Mouse (Mus musculus): ENCODE measurements at regions not wholly inside any gene's neighbourhood (a gene's known extent, or its start where the extent isn't known, plus 50 kb on each side); places are given as distances from the start of the nearest gene placed in this dataset.
A peak's percentile ranks its signal among the peaks of the same experiment; 100 is the strongest.

- Histone ChIP-seq H3K4me1 (ENCODE audit: insufficient read depth, low read length) (no peaks in the 10 kb centered on the region), H3K4me3 (ENCODE audit: low read length) (no peak overlapping the region), H3K4me2 (replicated peaks; ENCODE audit: low read depth, low read length) (no peak overlapping the region), H3K9ac (replicated peaks; ENCODE audit: low read length) (no peak overlapping the region), H3K9me3 (ENCODE audit: low read length) (no peaks in the 10 kb centered on the region), H3K27me3 (ENCODE audit: insufficient read depth, low read length) (no peaks in the 10 kb centered on the region), H3K27ac (ENCODE audit: low read length) (no peak overlapping the region), H3K36me3 (ENCODE audit: insufficient read depth, low read length) (no peaks in the 10 kb centered on the region)
- 83% methylated on average over 4 of the region's 4 CpGs for WGBS
- ATAC-seq (ENCODE audit: low FRiP score, low TSS enrichment): no peak
These were observed 290.2 kb upstream of the Arhgef26 start for GRCm38 (mm10) chr3:62047704-62048506.

GRCm38 (mm10) chr3:62054237-62054636 is 283.9 kb upstream of the Arhgef26 start:
- H3K27me3 ChIP-seq (ENCODE audit: insufficient read depth, low read length): no peaks in the 10 kb centered on the region
- no peak overlapping the region for H3K9ac ChIP-seq (replicated peaks; ENCODE audit: low read length)
- no peaks in the 10 kb centered on the region for H3K9me3 ChIP-seq (ENCODE audit: low read length)
- no peaks in the 10 kb centered on the region for H3K36me3 ChIP-seq (ENCODE audit: insufficient read depth, low read length)
- no peak overlapping the region for H3K4me3 ChIP-seq (ENCODE audit: low read length)
- H3K4me2 ChIP-seq (replicated peaks; ENCODE audit: low read depth, low read length): no peak overlapping the region
- H3K27ac ChIP-seq (ENCODE audit: low read length): no peak overlapping the region
- no peaks in the 10 kb centered on the region for H3K4me1 ChIP-seq (ENCODE audit: insufficient read depth, low read length)
- ATAC-seq (ENCODE audit: low FRiP score, low TSS enrichment): no peak
- 74% methylated on average over 1 of the region's 1 CpGs for WGBS

- Histone ChIP-seq H3K9ac (replicated peaks; ENCODE audit: low read length) (no peak overlapping the region), H3K4me1 (ENCODE audit: insufficient read depth, low read length) (no peaks in the 10 kb centered on the region), H3K27ac (ENCODE audit: low read length) (no peak overlapping the region), H3K4me2 (replicated peaks; ENCODE audit: low read depth, low read length) (no peak overlapping the region), H3K27me3 (ENCODE audit: insufficient read depth, low read length) (no peaks in the 10 kb centered on the region), H3K4me3 (ENCODE audit: low read length) (no peak overlapping the region), H3K9me3 (ENCODE audit: low read length) (no peaks in the 10 kb centered on the region), H3K36me3 (ENCODE audit: insufficient read depth, low read length) (no peaks in the 10 kb centered on the region)
- 56% methylated on average over 2 of the region's 2 CpGs for WGBS
- ATAC-seq (ENCODE audit: low FRiP score, low TSS enrichment): no peak
These were observed 259.6 kb upstream of the Arhgef26 start for GRCm38 (mm10) chr3:62078511-62078910.

- Histone ChIP-seq H3K36me3 (ENCODE audit: insufficient read depth, low read length) (no peaks in the 10 kb centered on the region), H3K27ac (ENCODE audit: low read length) (no peak overlapping the region), H3K9ac (replicated peaks; ENCODE audit: low read length) (no peak overlapping the region), H3K9me3 (ENCODE audit: low read length) (no peaks in the 10 kb centered on the region), H3K4me1 (ENCODE audit: insufficient read depth, low read length) (no peaks in the 10 kb centered on the region), H3K4me2 (replicated peaks; ENCODE audit: low read depth, low read length) (no peak overlapping the region), H3K27me3 (ENCODE audit: insufficient read depth, low read length) (no peaks in the 10 kb centered on the region), H3K4me3 (ENCODE audit: low read length) (no peak overlapping the region)
- ATAC-seq (ENCODE audit: low FRiP score, low TSS enrichment): no peak
These were observed 252.6 kb upstream of the Arhgef26 start for GRCm38 (mm10) chr3:62085544-62085943.

- H3K27ac ChIP-seq (ENCODE audit: low read length): no peak overlapping the region
- H3K4me2 ChIP-seq (replicated peaks; ENCODE audit: low read depth, low read length): no peak overlapping the region
- H3K27me3 ChIP-seq (ENCODE audit: insufficient read depth, low read length): no peaks in the 10 kb centered on the region
- H3K9me3 ChIP-seq (ENCODE audit: low read length): no peaks in the 10 kb centered on the region
- ATAC-seq (ENCODE audit: low FRiP score, low TSS enrichment): no peak
- no peaks in the 10 kb centered on the region for H3K4me1 ChIP-seq (ENCODE audit: insufficient read depth, low read length)
- no peaks in the 10 kb centered on the region for H3K36me3 ChIP-seq (ENCODE audit: insufficient read depth, low read length)
- 94% methylated on average over 1 of the region's 1 CpGs for WGBS
- H3K4me3 ChIP-seq (ENCODE audit: low read length): no peak overlapping the region
- H3K9ac ChIP-seq (replicated peaks; ENCODE audit: low read length): no peak overlapping the region
These were observed 250.9 kb upstream of the Arhgef26 start for GRCm38 (mm10) chr3:62087215-62087614.

- Histone ChIP-seq H3K9me3 (ENCODE audit: low read length) (no peaks in the 10 kb centered on the region), H3K4me1 (ENCODE audit: insufficient read depth, low read length) (no peaks in the 10 kb centered on the region), H3K4me2 (replicated peaks; ENCODE audit: low read depth, low read length) (no peak overlapping the region), H3K27me3 (ENCODE audit: insufficient read depth, low read length) (no peaks in the 10 kb centered on the region), H3K9ac (replicated peaks; ENCODE audit: low read length) (no peak overlapping the region), H3K27ac (ENCODE audit: low read length) (no peak overlapping the region), H3K4me3 (ENCODE audit: low read length) (no peak overlapping the region), H3K36me3 (ENCODE audit: insufficient read depth, low read length) (no peaks in the 10 kb centered on the region)
- WGBS: 23% methylated on average over 5 of the region's 5 CpGs
- peak; percentile 87; the same call in 1 of the 2 replicates for ATAC-seq (ENCODE audit: low FRiP score, low TSS enrichment)
These were observed 235.0 kb upstream of the Arhgef26 start for GRCm38 (mm10) chr3:62103101-62103500.

GRCm38 (mm10) chr3:62103872-62104271 is 234.3 kb upstream of the Arhgef26 start:
- no peak overlapping the region for H3K4me2 ChIP-seq (replicated peaks; ENCODE audit: low read depth, low read length)
- ATAC-seq (ENCODE audit: low FRiP score, low TSS enrichment): no peak
- H3K9ac ChIP-seq (replicated peaks; ENCODE audit: low read length): no peak overlapping the region
- H3K27me3 ChIP-seq (ENCODE audit: insufficient read depth, low read length): no peaks in the 10 kb centered on the region
- no peaks in the 10 kb centered on the region for H3K4me1 ChIP-seq (ENCODE audit: insufficient read depth, low read length)
- no peak overlapping the region for H3K4me3 ChIP-seq (ENCODE audit: low read length)
- H3K27ac ChIP-seq (ENCODE audit: low read length): no peak overlapping the region
- H3K36me3 ChIP-seq (ENCODE audit: insufficient read depth, low read length): no peaks in the 10 kb centered on the region
- no peaks in the 10 kb centered on the region for H3K9me3 ChIP-seq (ENCODE audit: low read length)

GRCm38 (mm10) chr3:62104560-62104959 is 233.6 kb upstream of the Arhgef26 start:
- Histone ChIP-seq H3K27ac (ENCODE audit: low read length) (no peak overlapping the region), H3K4me3 (ENCODE audit: low read length) (no peak overlapping the region), H3K36me3 (ENCODE audit: insufficient read depth, low read length) (no peaks in the 10 kb centered on the region), H3K4me2 (replicated peaks; ENCODE audit: low read depth, low read length) (no peak overlapping the region), H3K4me1 (ENCODE audit: insufficient read depth, low read length) (no peaks in the 10 kb centered on the region), H3K9me3 (ENCODE audit: low read length) (no peaks in the 10 kb centered on the region), H3K9ac (replicated peaks; ENCODE audit: low read length) (no peak overlapping the region), H3K27me3 (ENCODE audit: insufficient read depth, low read length) (no peaks in the 10 kb centered on the region)
- no peak for ATAC-seq (ENCODE audit: low FRiP score, low TSS enrichment)
- 69% methylated on average over 1 of the region's 1 CpGs for WGBS

GRCm38 (mm10) chr3:62107339-62107738 is 230.8 kb upstream of the Arhgef26 start:
- H3K27me3 ChIP-seq (ENCODE audit: insufficient read depth, low read length): no peaks in the 10 kb centered on the region
- no peaks in the 10 kb centered on the region for H3K36me3 ChIP-seq (ENCODE audit: insufficient read depth, low read length)
- no peak for ATAC-seq (ENCODE audit: low FRiP score, low TSS enrichment)
- no peaks in the 10 kb centered on the region for H3K4me1 ChIP-seq (ENCODE audit: insufficient read depth, low read length)
- no peak overlapping the region for H3K4me2 ChIP-seq (replicated peaks; ENCODE audit: low read depth, low read length)
- no peak overlapping the region for H3K27ac ChIP-seq (ENCODE audit: low read length)
- H3K4me3 ChIP-seq (ENCODE audit: low read length): no peak overlapping the region
- no peaks in the 10 kb centered on the region for H3K9me3 ChIP-seq (ENCODE audit: low read length)
- H3K9ac ChIP-seq (replicated peaks; ENCODE audit: low read length): no peak overlapping the region
